Mouse (Mus musculus): ENCODE measurements at regions not wholly inside any gene's neighbourhood (a gene's known extent, or its start where the extent isn't known, plus 50 kb on each side); places are given as distances from the start of the nearest gene placed in this dataset.
"Not testable (repeated sequence)": the region's sequence is repeated elsewhere in the genome, so short reads cannot be mapped to it uniquely, and the experiment has no call there.

DNA sequence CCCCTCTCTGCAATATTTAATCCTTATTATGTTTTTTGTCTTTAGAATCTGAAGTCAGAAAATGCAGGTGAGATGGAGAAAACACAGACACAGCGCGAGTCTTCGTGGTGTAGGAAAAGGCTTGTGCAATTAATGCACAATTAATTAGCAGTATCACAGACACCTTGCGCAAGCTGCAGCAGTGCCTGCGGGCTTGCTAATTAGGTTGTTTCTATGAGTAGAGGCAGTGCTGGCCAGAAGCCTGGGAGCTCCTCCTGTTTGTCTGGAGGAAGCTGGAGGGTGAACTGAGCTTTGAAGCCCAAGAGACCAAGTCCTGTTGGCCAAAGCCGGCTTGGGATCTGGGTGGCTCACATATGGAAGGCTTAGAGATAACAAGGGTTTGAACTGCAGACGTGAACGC, 135.9 kb upstream of the Ubl3 start:
- Histone ChIP-seq H3K9me3 (no peaks in the 10 kb centered on the region), H3K4me1 (replicated peaks) (peaks cover 32% of the 10 kb centered on the region), H3K4me3 (replicated peaks) (no peak overlapping the region), H3K36me3 (no peaks in the 10 kb centered on the region), H3K27ac (no peak overlapping the region), H3K4me2 (no peak overlapping the region), H3K27me3 (no peaks in the 10 kb centered on the region), H3K9ac (replicated peaks) (no peak overlapping the region)
- 53% methylated on average over 8 of the region's 8 CpGs for WGBS
- ATAC-seq (ENCODE audit: insufficient number of reproducible peaks, insufficient read depth, low FRiP score, low TSS enrichment, low read depth) = no peak

DNA sequence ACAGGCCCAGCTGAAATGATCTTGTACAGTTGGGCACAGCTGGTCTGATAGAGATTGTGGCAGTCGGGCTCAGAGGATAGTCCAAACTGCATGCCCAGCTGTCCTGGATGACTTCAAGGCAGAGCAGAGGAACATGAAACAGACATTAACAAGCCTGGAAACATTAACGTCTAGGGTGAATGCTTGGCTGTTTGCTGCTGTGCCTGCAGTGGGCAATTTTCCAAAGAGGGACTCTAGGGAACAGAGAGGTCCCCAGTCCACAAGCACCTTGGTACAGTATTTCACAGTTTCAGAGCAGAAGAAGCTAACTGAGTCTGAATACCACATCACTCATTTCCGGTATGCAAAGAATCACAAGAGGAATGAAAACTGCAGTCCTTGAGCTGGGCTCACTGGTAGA, 135.2 kb upstream of the Ubl3 start:
- no peak for ATAC-seq (ENCODE audit: insufficient number of reproducible peaks, insufficient read depth, low FRiP score, low TSS enrichment, low read depth)
- no peaks in the 10 kb centered on the region for H3K9me3 ChIP-seq
- H3K27me3 ChIP-seq = no peaks in the 10 kb centered on the region
- H3K9ac ChIP-seq (replicated peaks) = no peak overlapping the region
- no peak overlapping the region for H3K4me2 ChIP-seq
- H3K27ac ChIP-seq = no peak overlapping the region
- H3K36me3 ChIP-seq = no peaks in the 10 kb centered on the region
- H3K4me1 ChIP-seq (replicated peaks) = peaks cover 27% of the 10 kb centered on the region
- WGBS = 62% methylated on average over 3 of the region's 3 CpGs
- no peak overlapping the region for H3K4me3 ChIP-seq (replicated peaks)

DNA sequence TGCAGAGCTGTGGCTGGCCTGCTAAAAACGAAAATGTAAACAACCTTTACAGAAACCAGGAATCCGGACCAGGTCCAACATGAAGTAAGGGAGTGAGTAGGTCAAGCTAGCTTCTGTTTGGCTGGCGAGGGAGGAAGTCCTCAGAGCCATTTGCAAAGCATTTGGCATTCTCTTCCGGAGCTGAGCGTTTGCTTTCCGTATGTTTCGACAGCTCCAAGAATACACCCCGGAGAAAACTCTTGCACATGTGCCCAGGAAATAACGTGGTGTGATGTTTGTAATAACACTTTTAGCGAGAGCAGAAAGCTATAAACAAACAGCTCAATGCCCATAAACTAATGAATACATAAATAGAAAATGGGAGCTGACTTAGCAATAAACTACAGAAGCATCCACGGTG, 131.6 kb upstream of the Ubl3 start:
- Histone ChIP-seq H3K27me3 (no peaks in the 10 kb centered on the region), H3K4me2 (no peak overlapping the region)
- no peak for ATAC-seq (ENCODE audit: insufficient number of reproducible peaks, insufficient read depth, low FRiP score, low TSS enrichment, low read depth)

DNA sequence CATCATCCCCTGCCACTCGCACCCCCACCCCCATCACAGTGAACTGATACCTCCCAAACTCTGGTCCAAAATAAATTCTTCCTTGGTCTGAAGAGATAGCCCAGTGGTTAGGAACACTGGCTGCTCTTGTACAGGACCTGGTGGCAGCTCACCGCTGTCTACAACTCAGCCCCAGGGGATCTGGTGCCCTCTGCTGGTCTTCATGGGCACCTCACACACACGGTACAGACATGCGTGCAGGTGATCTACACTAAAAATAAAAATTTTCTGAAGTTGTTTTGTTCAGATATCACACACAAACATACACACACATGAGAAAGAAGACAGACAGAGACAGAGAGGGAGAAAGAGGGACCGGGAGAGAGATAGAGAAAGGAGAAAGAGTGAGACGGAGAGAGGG, 130.0 kb upstream of the Ubl3 start:
- Histone ChIP-seq H3K4me2 (no peak overlapping the region), H3K4me1 (replicated peaks) (0 out of 2 replicates have a peak, but pooled peaks cover under 1% of the 10 kb centered on the region), H3K4me3 (replicated peaks) (no peak overlapping the region), H3K9ac (replicated peaks) (no peak overlapping the region), H3K36me3 (no peaks in the 10 kb centered on the region), H3K9me3 (no peaks in the 10 kb centered on the region), H3K27ac (no peak overlapping the region), H3K27me3 (no peaks in the 10 kb centered on the region)
- 97% methylated on average over 6 of the region's 6 CpGs for WGBS
- ATAC-seq (ENCODE audit: insufficient number of reproducible peaks, insufficient read depth, low FRiP score, low TSS enrichment, low read depth) = no peak

More for the DNA sequence above, 131.6 kb upstream of the Ubl3 start:
- peaks cover 16% of the 10 kb centered on the region for H3K4me1 ChIP-seq (replicated peaks)
- no peak overlapping the region for H3K4me3 ChIP-seq (replicated peaks)
- H3K9me3 ChIP-seq = no peaks in the 10 kb centered on the region
- H3K9ac ChIP-seq (replicated peaks) = no peak overlapping the region
- WGBS = 57% methylated on average over 11 of the region's 11 CpGs
- no peaks in the 10 kb centered on the region for H3K36me3 ChIP-seq
- no peak overlapping the region for H3K27ac ChIP-seq

DNA sequence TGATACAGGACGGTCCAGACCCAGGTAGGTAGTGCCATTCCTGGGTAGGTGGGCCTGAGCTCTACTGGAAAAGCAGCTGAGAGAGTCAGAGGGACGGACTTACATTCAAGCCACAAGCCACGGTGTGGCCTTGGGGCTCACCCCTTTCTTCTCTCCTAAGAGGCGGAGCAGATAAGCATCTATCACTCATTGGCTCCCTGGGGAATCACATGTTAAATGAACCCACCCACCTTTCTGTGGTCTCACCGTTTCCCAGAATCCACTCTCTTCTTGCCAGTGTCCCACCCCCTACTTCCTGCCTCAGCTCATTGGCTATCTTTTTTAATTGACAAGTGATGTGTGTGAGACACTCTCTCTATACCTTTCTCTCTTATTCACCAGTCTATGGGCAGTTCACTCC, 127.8 kb upstream of the Ubl3 start:
- Histone ChIP-seq H3K27me3 (no peaks in the 10 kb centered on the region), H3K4me1 (replicated peaks) (no peaks in the 10 kb centered on the region), H3K36me3 (no peaks in the 10 kb centered on the region), H3K9me3 (0 out of 2 replicates have a peak, but pooled peaks cover 4% of the 10 kb centered on the region), H3K9ac (replicated peaks) (no peak overlapping the region), H3K4me3 (replicated peaks) (no peak overlapping the region), H3K27ac (no peak overlapping the region), H3K4me2 (no peak overlapping the region)
- ATAC-seq (ENCODE audit: insufficient number of reproducible peaks, insufficient read depth, low FRiP score, low TSS enrichment, low read depth) = no peak
- 88% methylated on average over 5 of the region's 5 CpGs for WGBS

DNA sequence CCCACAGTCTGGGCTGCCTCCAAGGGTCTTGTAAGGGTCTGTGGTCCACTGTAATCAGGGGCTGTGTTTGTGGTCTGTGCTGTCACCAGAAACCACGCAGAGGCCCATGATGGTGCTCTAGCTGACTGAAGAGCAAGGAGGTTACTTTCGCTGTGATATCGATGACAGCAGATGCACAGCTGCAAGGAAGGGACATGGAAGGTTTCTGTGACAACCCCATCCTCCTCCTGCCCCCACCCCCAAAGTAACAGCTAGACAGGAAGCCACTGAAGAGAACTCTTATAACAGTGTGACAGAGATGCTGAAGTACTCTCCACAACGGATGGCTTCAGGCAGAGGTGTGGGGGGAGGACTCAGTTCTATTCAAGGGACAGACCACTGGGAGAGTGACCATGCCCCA, 127.0 kb upstream of the Ubl3 start:
- WGBS = 92% methylated on average over 4 of the region's 4 CpGs
- H3K27me3 ChIP-seq = no peaks in the 10 kb centered on the region
- ATAC-seq (ENCODE audit: insufficient number of reproducible peaks, insufficient read depth, low FRiP score, low TSS enrichment, low read depth) = no peak
- H3K4me2 ChIP-seq = no peak overlapping the region
- no peaks in the 10 kb centered on the region for H3K36me3 ChIP-seq
- no peak overlapping the region for H3K9ac ChIP-seq (replicated peaks)
- H3K9me3 ChIP-seq = 0 out of 2 replicates have a peak, but pooled peaks cover 4% of the 10 kb centered on the region
- no peak overlapping the region for H3K4me3 ChIP-seq (replicated peaks)
- no peaks in the 10 kb centered on the region for H3K4me1 ChIP-seq (replicated peaks)
- H3K27ac ChIP-seq = no peak overlapping the region

DNA sequence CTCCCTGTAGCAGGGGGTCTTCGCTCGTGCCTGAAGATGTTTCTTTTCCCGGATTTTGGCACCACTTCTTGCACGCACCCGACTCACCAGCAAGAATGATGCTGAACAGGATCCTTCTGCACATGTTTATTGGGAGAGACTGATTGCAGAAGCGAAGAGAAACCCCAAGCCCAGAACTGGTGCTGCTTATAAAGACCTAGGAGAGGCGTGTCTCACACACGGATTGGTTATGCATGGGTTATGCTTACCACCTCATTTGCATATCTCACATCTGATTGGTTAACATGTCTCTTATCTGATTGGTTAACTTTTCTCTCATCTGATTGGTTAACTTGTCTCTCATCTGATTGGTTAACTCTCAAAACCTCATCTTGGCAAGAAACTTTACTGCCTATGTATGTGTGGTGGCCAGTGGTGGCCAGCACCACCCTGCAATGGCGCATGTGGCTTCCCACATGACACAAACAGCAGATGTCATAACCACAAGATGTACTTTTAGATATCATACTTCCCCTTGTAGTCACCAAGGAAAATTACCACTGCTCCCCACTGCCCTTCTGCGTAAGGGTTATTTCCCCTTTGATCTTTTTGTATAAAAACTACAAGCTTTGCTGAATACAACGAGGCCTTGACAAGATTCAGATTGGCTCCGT, 125.8 kb upstream of the Ubl3 start:
- H3K9me3 ChIP-seq; H3K27ac ChIP-seq; H3K27me3 ChIP-seq; H3K4me3 ChIP-seq (replicated peaks); ATAC-seq (ENCODE audit: insufficient number of reproducible peaks, insufficient read depth, low FRiP score, low TSS enrichment, low read depth); H3K4me1 ChIP-seq (replicated peaks); H3K9ac ChIP-seq (replicated peaks); H3K4me2 ChIP-seq; H3K36me3 ChIP-seq: not testable (repeated sequence)
- 94% methylated on average over 12 of the region's 12 CpGs for WGBS

DNA sequence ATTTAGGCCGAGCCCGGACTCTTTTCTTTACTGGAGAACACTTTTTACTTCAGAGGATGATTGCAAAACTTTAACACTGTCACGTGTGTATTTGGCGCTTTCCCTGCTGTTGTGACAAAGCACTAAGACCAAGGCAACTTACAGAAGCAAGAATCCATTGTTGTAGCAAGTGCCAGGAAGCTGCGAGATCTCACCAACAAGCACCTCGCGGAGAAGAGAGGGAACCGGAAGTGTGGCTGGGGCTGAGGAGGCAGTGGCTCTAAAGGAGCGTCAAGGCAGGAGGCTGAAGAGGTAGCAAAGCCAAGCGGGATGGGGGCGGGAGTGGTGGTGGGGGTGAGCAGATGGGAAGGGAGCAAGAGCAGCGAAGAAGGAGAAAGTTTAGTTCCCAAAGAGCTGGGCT, 121.7 kb upstream of the Ubl3 start:
- Histone ChIP-seq H3K9me3 (0 out of 2 replicates have a peak, but pooled peaks cover 4% of the 10 kb centered on the region), H3K4me3 (replicated peaks) (no peak overlapping the region), H3K4me2 (no peak overlapping the region), H3K27me3 (no peaks in the 10 kb centered on the region), H3K27ac (no peak overlapping the region), H3K36me3 (no peaks in the 10 kb centered on the region), H3K4me1 (replicated peaks) (no peaks in the 10 kb centered on the region; the same call in 1 of the 2 replicates), H3K9ac (replicated peaks) (no peak overlapping the region)
- no peak for ATAC-seq (ENCODE audit: insufficient number of reproducible peaks, insufficient read depth, low FRiP score, low TSS enrichment, low read depth)
- WGBS = 81% methylated on average over 12 of the region's 12 CpGs

DNA sequence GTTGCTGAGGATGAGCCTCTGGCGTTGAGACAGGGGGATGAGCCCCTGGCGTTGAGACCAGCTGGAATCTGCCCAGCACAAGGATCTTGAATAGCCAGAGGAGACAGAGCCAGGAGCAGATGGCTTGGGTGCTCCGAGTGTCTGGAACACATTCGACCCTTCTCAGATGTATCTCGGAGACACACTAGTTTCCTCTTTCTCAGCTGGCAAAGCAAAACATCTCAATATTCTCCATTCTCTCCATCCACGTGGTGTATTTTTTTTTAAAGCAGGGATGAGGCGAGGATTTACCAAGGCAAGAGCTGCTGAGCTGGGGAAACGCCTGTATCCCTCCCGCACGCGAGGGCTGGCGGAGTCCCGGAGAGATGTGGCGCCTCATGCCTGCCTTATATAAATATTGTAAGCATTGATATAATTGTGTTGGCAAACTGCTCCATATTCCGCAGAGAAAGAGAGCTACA, 109.7 kb upstream of the Ubl3 start:
- Histone ChIP-seq H3K27me3 (no peaks in the 10 kb centered on the region), H3K9ac (replicated peaks) (no peak overlapping the region), H3K4me2 (no peak overlapping the region), H3K4me1 (replicated peaks) (peaks cover 11% of the 10 kb centered on the region), H3K36me3 (no peaks in the 10 kb centered on the region), H3K9me3 (peaks cover 6% of the 10 kb centered on the region; the same call in 1 of the 2 replicates), H3K27ac (no peak overlapping the region), H3K4me3 (replicated peaks) (no peak overlapping the region)
- ATAC-seq (ENCODE audit: insufficient number of reproducible peaks, insufficient read depth, low FRiP score, low TSS enrichment, low read depth) = no peak
- WGBS = 84% methylated on average over 15 of the region's 15 CpGs

DNA sequence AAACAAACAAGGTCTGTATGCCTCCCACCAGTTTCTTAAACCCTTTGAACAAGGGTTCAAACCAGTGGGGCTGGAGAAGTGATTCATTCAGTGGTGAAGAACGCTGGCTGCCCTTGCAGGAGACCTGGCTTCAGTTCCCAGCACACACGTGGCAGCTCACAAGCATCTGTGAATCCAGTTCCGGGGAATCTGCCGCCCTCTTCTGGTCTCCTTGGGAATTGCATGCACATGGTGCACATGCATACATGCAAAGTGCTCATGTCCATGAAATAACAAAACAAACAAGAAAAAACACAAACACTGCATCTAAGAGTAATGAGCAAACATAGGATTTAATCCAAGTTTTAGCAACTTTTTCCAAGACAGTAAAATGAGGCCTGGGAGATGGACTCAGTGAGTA, 108.5 kb upstream of the Ubl3 start:
- 89% methylated on average over 4 of the region's 4 CpGs for WGBS
- peaks cover 8% of the 10 kb centered on the region for H3K4me1 ChIP-seq (replicated peaks)
- H3K9me3 ChIP-seq = peaks cover 6% of the 10 kb centered on the region; the same call in 1 of the 2 replicates
- ATAC-seq (ENCODE audit: insufficient number of reproducible peaks, insufficient read depth, low FRiP score, low TSS enrichment, low read depth) = no peak
- H3K4me2 ChIP-seq = no peak overlapping the region
- no peak overlapping the region for H3K27ac ChIP-seq
- H3K4me3 ChIP-seq (replicated peaks) = no peak overlapping the region
- no peaks in the 10 kb centered on the region for H3K27me3 ChIP-seq
- no peaks in the 10 kb centered on the region for H3K36me3 ChIP-seq
- no peak overlapping the region for H3K9ac ChIP-seq (replicated peaks)

DNA sequence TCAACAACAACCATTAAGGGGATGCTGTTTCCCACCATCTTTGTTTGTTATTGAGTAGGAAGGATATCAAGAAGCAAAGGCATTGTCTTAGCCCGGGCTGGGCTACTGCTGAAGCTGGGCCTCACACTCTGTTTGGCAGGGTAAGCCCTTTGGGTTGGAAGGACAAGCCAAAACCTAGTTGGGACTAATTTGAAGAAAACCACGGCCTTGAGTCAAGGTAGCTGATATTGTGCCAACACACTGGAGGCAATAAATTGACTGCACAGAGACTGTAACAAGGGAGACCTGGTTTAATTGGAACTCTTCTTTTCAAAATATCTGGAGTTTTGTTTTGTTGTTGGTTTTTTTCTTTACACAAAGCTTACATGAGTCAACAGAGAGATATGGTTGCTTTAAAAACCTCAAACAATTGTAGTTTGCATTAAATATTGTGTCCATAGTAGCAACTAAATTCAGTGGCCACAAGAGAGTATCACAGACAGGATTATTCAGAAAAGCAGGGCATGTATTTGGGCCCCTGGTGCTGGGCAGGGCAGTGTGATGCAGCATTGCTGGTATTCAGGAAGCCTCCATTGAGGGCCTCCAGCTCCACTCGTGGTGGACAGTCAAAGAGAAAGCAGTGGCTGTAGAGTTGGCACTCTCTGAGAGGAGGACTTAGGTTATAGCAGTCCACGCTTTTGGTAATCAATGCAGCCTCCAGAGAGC, 105.5 kb upstream of the Ubl3 start:
- WGBS = 73% methylated on average over 4 of the region's 4 CpGs
- Histone ChIP-seq H3K36me3 (no peaks in the 10 kb centered on the region), H3K9me3 (peaks cover 6% of the 10 kb centered on the region; the same call in 1 of the 2 replicates), H3K4me2 (no peak overlapping the region), H3K27me3 (no peaks in the 10 kb centered on the region), H3K27ac (no peak overlapping the region), H3K4me1 (replicated peaks) (peaks cover 6% of the 10 kb centered on the region), H3K9ac (replicated peaks) (no peak overlapping the region), H3K4me3 (replicated peaks) (no peak overlapping the region)
- no peak for ATAC-seq (ENCODE audit: insufficient number of reproducible peaks, insufficient read depth, low FRiP score, low TSS enrichment, low read depth)

Measured in limb, embryonic 12.5 days (tissue).